Mouse (Mus musculus): ENCODE measurements around the gene Rnf216. TPM values are rescaled to one million over a fixed set of nuclear protein-coding genes. Genes with fewer than 3 reads are reported as not detected.

Gene Rnf216
- total and polyA plus RNA-seq, 3 experiments: 15.5 to 30.7 (median 18.2) TPM

GRCm38 (mm10) chr5:143017401-143017800, 95.4 kb downstream of the Rnf216 start:
- H3K4me3 ChIP-seq (replicated peaks in 1 of 3; ENCODE audit: low read depth in 2 of 3, low read length in 2 of 3, poor library complexity in 1 of 3): no peak overlapping the region
- no peak overlapping the region for H3K4me2 ChIP-seq (ENCODE audit: insufficient read depth, low read depth, poor library complexity, severe bottlenecking)
- DNase-seq (ENCODE audit: extremely low read depth): no peak
- in situ Hi-C loops (cut with MboI; ENCODE audit: low pct_ligation_motif_present, low pct_unique_long_range_greater_than_20kb, low sequenced_read_pairs) (no loop called here), dilution Hi-C loops (cut with MboI; ENCODE audit: extremely low pct_ligation_motif_present, extremely low pct_unique_long_range_greater_than_20kb, low sequenced_read_pairs) (no loop called here)
- H3K36me3 ChIP-seq (replicated peaks in 1 of 2; ENCODE audit: control insufficient read depth in 1 of 2, insufficient read depth in 1 of 2, low read length in 1 of 2): peaks cover 42 to 91% of the 10 kb centered on the region in 2 experiments
- H3K9ac ChIP-seq (ENCODE audit: insufficient read depth, low read depth): no peak overlapping the region
- TF ChIP-seq NELFE (IDR thresholded peaks at IDR 0.05; ENCODE audit: low read depth, low read length) (no peak), USF1 (IDR thresholded peaks at IDR 0.05; ENCODE audit: low read depth, low read length) (no peak), SMC3 (IDR thresholded peaks at IDR 0.05; ENCODE audit: low read depth, low read length) (no peak), USF2 (conservative IDR thresholded peaks at IDR 0.05; ENCODE audit: low read depth, low read length) (no peak), ZC3H11A (IDR thresholded peaks at IDR 0.05; ENCODE audit: low read depth, low read length) (no peak), MAZ (IDR thresholded peaks at IDR 0.05; ENCODE audit: low read depth, low read length) (no peak), POLR2AphosphoS2 (IDR thresholded peaks at IDR 0.05; ENCODE audit: low read depth, low read length) (no peak)
- no peak overlapping the region for H3K27ac ChIP-seq (ENCODE audit: insufficient read depth, low read depth)
- no peaks in the 10 kb centered on the region for H3K9me3 ChIP-seq (replicated peaks; ENCODE audit: low read length)
- no peaks in the 10 kb centered on the region for H3K79me2 ChIP-seq (replicated peaks; ENCODE audit: control insufficient read depth, extremely low read depth, insufficient read depth, poor library complexity, severe bottlenecking)
- H3K27me3 ChIP-seq (replicated peaks): no peaks in the 10 kb centered on the region
- no peaks in the 10 kb centered on the region for H3K4me1 ChIP-seq (ENCODE audit: control insufficient read depth in 1 of 2, insufficient read depth in 2 of 2)

- in situ Hi-C loops (cut with MboI; ENCODE audit: low pct_ligation_motif_present, low pct_unique_long_range_greater_than_20kb, low sequenced_read_pairs) (no loop called here), dilution Hi-C loops (cut with MboI; ENCODE audit: extremely low pct_ligation_motif_present, extremely low pct_unique_long_range_greater_than_20kb, low sequenced_read_pairs) (no loop called here)
- Histone ChIP-seq H3K79me2 (replicated peaks; ENCODE audit: control insufficient read depth, extremely low read depth, insufficient read depth, poor library complexity, severe bottlenecking) (no peaks in the 10 kb centered on the region), H3K4me3 (replicated peaks in 1 of 3; ENCODE audit: low read depth in 2 of 3, low read length in 2 of 3, poor library complexity in 1 of 3) (no peak overlapping the region), H3K36me3 (replicated peaks in 1 of 2; ENCODE audit: control insufficient read depth in 1 of 2, insufficient read depth in 1 of 2, low read length in 1 of 2) (peaks cover 41 to 52% of the 10 kb centered on the region in 2 experiments), H3K9ac (ENCODE audit: insufficient read depth, low read depth) (no peak overlapping the region), H3K4me2 (ENCODE audit: insufficient read depth, low read depth, poor library complexity, severe bottlenecking) (no peak overlapping the region), H3K9me3 (replicated peaks; ENCODE audit: low read length) (no peaks in the 10 kb centered on the region), H3K4me1 (ENCODE audit: control insufficient read depth in 1 of 2, insufficient read depth in 2 of 2) (no peaks in the 10 kb centered on the region), H3K27me3 (replicated peaks) (no peaks in the 10 kb centered on the region), H3K27ac (ENCODE audit: insufficient read depth, low read depth) (no peak overlapping the region)
- TF ChIP-seq ZNF384 (IDR thresholded peaks at IDR 0.05; ENCODE audit: low read depth, low read length) (no peak), ZKSCAN1 (IDR thresholded peaks at IDR 0.05; ENCODE audit: borderline replicate concordance, low read depth, low read length) (no peak), MAZ (IDR thresholded peaks at IDR 0.05; ENCODE audit: low read depth, low read length) (no peak), SIN3A (IDR thresholded peaks at IDR 0.05; ENCODE audit: low read length) (no peak), UBTF (IDR thresholded peaks at IDR 0.05; ENCODE audit: low read depth, low read length) (no peak), RCOR1 (conservative IDR thresholded peaks at IDR 0.05; ENCODE audit: low read depth, low read length) (no peak), MXI1 (IDR thresholded peaks at IDR 0.05; ENCODE audit: low read depth, low read length) (no peak), GABPA (IDR thresholded peaks at IDR 0.05; ENCODE audit: insufficient replicate concordance, low read depth, low read length) (no peak), MAX (IDR thresholded peaks at IDR 0.05; ENCODE audit: low read length) (no peak), NRF1 (IDR thresholded peaks at IDR 0.05; ENCODE audit: low read depth, low read length) (no peak), E2F4 (IDR thresholded peaks at IDR 0.05; ENCODE audit: insufficient replicate concordance, low read depth, low read length) (no peak), JUN (IDR thresholded peaks at IDR 0.05; ENCODE audit: insufficient read depth, low read depth, low read length) (no peak), POLR2A (IDR thresholded peaks at IDR 0.05; ENCODE audit: low read depth, low read length) (no peak), ELF1 (IDR thresholded peaks at IDR 0.05; ENCODE audit: low read depth, low read length) (no peak), JUND (conservative IDR thresholded peaks at IDR 0.05; ENCODE audit: low read depth, low read length) (no peak), RAD21 (IDR thresholded peaks at IDR 0.05; ENCODE audit: low read depth, low read length) (no peak), MEF2A (IDR thresholded peaks at IDR 0.05; ENCODE audit: borderline replicate concordance, low read depth, low read length) (no peak), USF1 (IDR thresholded peaks at IDR 0.05; ENCODE audit: low read depth, low read length) (no peak)
- DNase-seq (ENCODE audit: extremely low read depth): no peak
Measured at GRCm38 (mm10) chr5:143009383-143009782, 103.4 kb downstream of the Rnf216 start.

Data from CH12.LX (cell line).